Comparison of ENCODE assay signal across 10 mouse cellular contexts in genomic region chr5:123035564-123035963, GRCm38 (mm10). TPM values are rescaled to one million over a fixed set of nuclear protein-coding genes. Genes with fewer than 3 reads are reported as not detected.
DNase-seq lines count a peak whose midpoint lies in the region; ATAC-seq lines count a peak whose summit lies in the region.
"Had no signal": no experiment of that assay in that cellular context is flagged by ENCODE, and none has a peak within 500 bp of the region (broad histone marks: within the 10 kb centered on the region; RNA-seq: fewer than 3 reads in every experiment).

No protein-coding gene starts in this region.

- peak overlapping the region; percentile 59 for H3K27ac ChIP-seq in liver, embryonic 12.5 days
- H3K27ac ChIP-seq in neural tube, embryonic 15.5 days (replicated peaks), result no peak overlapping the region

- H3K27me3 ChIP-seq in liver, embryonic 12.5 days (replicated peaks), result no peaks in the 10 kb centered on the region
- no peaks in the 10 kb centered on the region for H3K27me3 ChIP-seq in neural tube, embryonic 15.5 days (replicated peaks)

- DNase-seq in retina, postnatal 1 day, result peak; percentile 26
- no peak for DNase-seq in retina, embryonic 14.5 days (ENCODE audit: low spot score)
- peak; percentile 53 for DNase-seq in induced T-regulatory cell, adult 2 months (ENCODE audit: low read depth)
- DNase-seq in yolk sac, embryonic 10.5 days (ENCODE audit: low spot score), result peak; percentile 84
- DNase-seq in spleen, postnatal 14 days (ENCODE audit: low spot score in 2 of 2), result no peak
- DNase-seq in urinary bladder, postnatal 25 days (ENCODE audit: low spot score), result no peak
- DNase-seq: right cerebral cortex, postnatal 4 days had no signal

- peak overlapping the region; percentile 15; the same call in 1 of the 2 replicates for H3K4me2 ChIP-seq in liver, embryonic 12.5 days
- no peak overlapping the region for H3K4me2 ChIP-seq in neural tube, embryonic 15.5 days

- no peak overlapping the region for H3K4me3 ChIP-seq in liver, embryonic 12.5 days
- no peak overlapping the region for H3K4me3 ChIP-seq in neural tube, embryonic 15.5 days (replicated peaks)

- H3K4me1 ChIP-seq in liver, embryonic 12.5 days, result peaks cover 49% of the 10 kb centered on the region
- peaks cover 10% of the 10 kb centered on the region; the same call in 1 of the 2 replicates for H3K4me1 ChIP-seq in neural tube, embryonic 15.5 days

- peak; percentile 71 for ATAC-seq in liver, embryonic 12.5 days
- no peak for ATAC-seq in neural tube, embryonic 15.5 days (ENCODE audit: low FRiP score)

- H3K9ac ChIP-seq in liver, embryonic 12.5 days, result no peak overlapping the region; the same call in 1 of the 2 replicates
- H3K9ac ChIP-seq in neural tube, embryonic 15.5 days (replicated peaks), result no peak overlapping the region

- 38% methylated on average over 6 of the region's 6 CpGs for WGBS in liver, embryonic 12.5 days (ENCODE audit: insufficient replicate concordance)
- 29% methylated on average over 6 of the region's 6 CpGs for WGBS in neural tube, embryonic 15.5 days

- no peaks in the 10 kb centered on the region for H3K9me3 ChIP-seq in liver, embryonic 12.5 days (replicated peaks)
- H3K9me3 ChIP-seq in neural tube, embryonic 15.5 days (replicated peaks), result no peaks in the 10 kb centered on the region

- peaks cover 17% of the 10 kb centered on the region for H3K36me3 ChIP-seq in liver, embryonic 12.5 days
- no peaks in the 10 kb centered on the region for H3K36me3 ChIP-seq in neural tube, embryonic 15.5 days

RNA-seq across cellular contexts. Expression of gene Morn3, which starts 11.3 kb away (rescaled TPM):
- not detected in 2 replicates for polyA plus RNA-seq in liver, embryonic 12.5 days (2016; fragmentation: Nextera tagmentation; extraction: Ambion mirVana)
- 0.68 TPM in 1 of 2 replicates, not detected in the other for polyA plus RNA-seq in neural tube, embryonic 15.5 days (2015; fragmentation: Nextera tagmentation; extraction: Ambion mirVana)
- polyA plus RNA-seq: heart, embryonic 14.5 days had no signal

RNA-seq across cellular contexts. Expression of gene Orai1, which starts 20.7 kb away (rescaled TPM):
- 11.6 and 11.9 TPM in 2 replicates for polyA plus RNA-seq in liver, embryonic 12.5 days (2016; fragmentation: Nextera tagmentation; extraction: Ambion mirVana)
- polyA plus RNA-seq in neural tube, embryonic 15.5 days (2015; fragmentation: Nextera tagmentation; extraction: Ambion mirVana), result 14.1 and 14.2 TPM in 2 replicates

RNA-seq across cellular contexts. Expression of gene Tmem120b, which starts 32.7 kb away (rescaled TPM):
- 28.2 and 30.3 TPM in 2 replicates for polyA plus RNA-seq in liver, embryonic 12.5 days (2016; fragmentation: Nextera tagmentation; extraction: Ambion mirVana)
- polyA plus RNA-seq in neural tube, embryonic 15.5 days (2015; fragmentation: Nextera tagmentation; extraction: Ambion mirVana), result 19.6 and 21.0 TPM in 2 replicates

RNA-seq across cellular contexts. Expression of gene Kdm2b, which starts 45.9 kb away (rescaled TPM):
- 28.9 and 30.6 TPM in 2 replicates for polyA plus RNA-seq in liver, embryonic 12.5 days (2016; fragmentation: Nextera tagmentation; extraction: Ambion mirVana)
- 81.4 and 89.2 TPM in 2 replicates for polyA plus RNA-seq in neural tube, embryonic 15.5 days (2015; fragmentation: Nextera tagmentation; extraction: Ambion mirVana)

Comparison
In these comparisons a context has a peak if more than half of its experiments do, and no peak if none do; other contexts are left out.
1. DNase-seq: peak in retina, postnatal 1 day (single experiment), induced T-regulatory cell, adult 2 months (single experiment) and yolk sac, embryonic 10.5 days (single experiment); none in retina, embryonic 14.5 days (single experiment), spleen, postnatal 14 days (0 of 2) and urinary bladder, postnatal 25 days (single experiment).